Comparison of ENCODE assay signal across 8 mouse cellular contexts in the genomic region with DNA sequence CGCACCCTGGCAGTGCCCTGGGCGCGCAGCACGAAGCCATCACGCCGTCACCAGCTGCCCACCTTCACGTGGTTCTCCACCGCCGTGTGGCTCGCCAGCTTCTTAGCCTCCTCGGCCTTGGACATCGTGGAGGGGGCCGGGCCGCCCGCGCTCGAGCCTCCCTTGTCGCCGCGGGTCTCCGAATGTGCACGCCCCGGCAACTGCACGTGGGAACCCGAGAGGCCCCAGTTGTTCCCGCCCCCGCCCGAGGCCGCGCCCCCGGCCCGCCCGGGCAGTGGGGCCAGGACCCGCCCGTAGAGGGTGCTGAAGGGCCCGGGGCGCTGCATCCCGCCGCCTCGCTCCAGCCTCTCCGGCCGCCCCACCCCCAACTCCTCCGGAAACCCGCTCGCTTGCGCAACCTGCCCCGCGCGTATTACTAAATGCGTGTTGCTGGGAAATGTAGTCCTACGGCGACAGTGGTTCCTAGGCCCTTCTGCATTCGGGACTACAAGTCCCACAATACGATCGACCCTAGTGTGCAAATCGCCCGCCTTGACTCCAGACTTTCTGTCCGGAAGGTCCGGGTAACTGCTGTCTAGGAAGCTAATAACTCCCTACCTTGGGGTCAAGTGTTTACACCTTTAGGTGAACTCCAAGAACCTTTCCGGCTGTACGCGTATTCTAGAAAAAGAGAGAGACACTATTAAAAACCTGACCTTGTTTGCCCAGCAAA. TPM values are rescaled to one million over a fixed set of nuclear protein-coding genes. Genes with fewer than 3 reads are reported as not detected.
DNase-seq lines count a peak whose midpoint lies in the region; ATAC-seq and TF ChIP-seq lines count a peak whose summit lies in the region.

Gene Rpia, minus strand, starts transcription at position 409 of the 712 bp plus-strand sequence.

- H3K4me3 ChIP-seq in heart, embryonic 11.5 days (ENCODE audit: low read depth, low read length): peak within 1 kb of the TSS; percentile 68
- peak within 1 kb of the TSS; percentile 64 for H3K4me3 ChIP-seq in kidney, embryonic 16.5 days (ENCODE audit: low read length)
- H3K4me3 ChIP-seq in liver, adult 2 months (ENCODE audit: insufficient read depth, low read depth, low read length): peak within 1 kb of the TSS; percentile 70
- H3K4me3 ChIP-seq in myocyte: peak within 1 kb of the TSS; percentile 52

- peak within 1 kb of the TSS; percentile 93 for H3K4me2 ChIP-seq in heart, embryonic 11.5 days
- peak within 1 kb of the TSS; percentile 84 for H3K4me2 ChIP-seq in kidney, embryonic 16.5 days (replicated peaks; ENCODE audit: low read depth, low read length)
- peak within 1 kb of the TSS; percentile 88 for H3K4me2 ChIP-seq in myocyte (ENCODE audit: low read depth)

- H3K9ac ChIP-seq in heart, embryonic 11.5 days (ENCODE audit: low read depth, low read length): peak within 1 kb of the TSS; percentile 73
- peak within 1 kb of the TSS; percentile 69 for H3K9ac ChIP-seq in kidney, embryonic 16.5 days (replicated peaks; ENCODE audit: low read length)
- peak within 1 kb of the TSS; percentile 68 for H3K9ac ChIP-seq in liver, adult 2 months (ENCODE audit: low read depth, low read length)

- H3K4me1 ChIP-seq in heart, embryonic 11.5 days (ENCODE audit: control insufficient read depth, insufficient read depth, low read length): peaks cover 12% of the 10 kb centered on the region
- peaks cover 16% of the 10 kb centered on the region for H3K4me1 ChIP-seq in kidney, embryonic 16.5 days (ENCODE audit: insufficient read depth, low read length)
- peaks cover 27% of the 10 kb centered on the region for H3K4me1 ChIP-seq in liver, adult 2 months (ENCODE audit: control insufficient read depth, insufficient read depth, low read length)

- H3K9me3 ChIP-seq in heart, embryonic 11.5 days (replicated peaks; ENCODE audit: control insufficient read depth, low read length): no peaks in the 10 kb centered on the region
- no peaks in the 10 kb centered on the region for H3K9me3 ChIP-seq in kidney, embryonic 16.5 days (ENCODE audit: low read length)

- peak within 1 kb of the TSS; percentile 13 for H3ac ChIP-seq in myocyte (ENCODE audit: control insufficient read depth, insufficient read length)

- peak; percentile 87 for ATAC-seq in erythroblast, adult 5-6 weeks (replicated peaks; ENCODE audit: low FRiP score, poor library complexity, severe bottlenecking)
- peak; percentile 95 for ATAC-seq in heart, embryonic 11.5 days (replicated peaks; ENCODE audit: insufficient number of reproducible peaks, low FRiP score, low TSS enrichment)
- peak; percentile 98 for ATAC-seq in kidney, embryonic 16.5 days (ENCODE audit: low FRiP score, low TSS enrichment)

- H3K79me2 ChIP-seq in liver, adult 2 months (ENCODE audit: control insufficient read depth, insufficient read depth, low read length): peaks cover 6% of the 10 kb centered on the region; the same call in 1 of the 2 replicates
- peaks cover 16% of the 10 kb centered on the region for H3K79me2 ChIP-seq in myocyte (ENCODE audit: control insufficient read depth, insufficient read depth)

- peak; percentile 27; the same call in 1 of the 2 replicates for TF ChIP-seq POLR2A in liver, adult 2 months (IDR thresholded peaks at IDR 0.05; ENCODE audit: extremely low read depth, insufficient read depth, low read length)
- TF ChIP-seq POLR2A in myocyte (IDR thresholded peaks at IDR 0.05; ENCODE audit: insufficient read length, low read depth): peak; percentile 76

- peak; percentile 48; the same call in 1 of the 2 replicates for TF ChIP-seq CTCF in liver, adult 2 months (IDR thresholded peaks at IDR 0.05; ENCODE audit: low read depth, low read length)

- H3K27ac ChIP-seq in heart, embryonic 11.5 days (ENCODE audit: low read depth, low read length): peak within 1 kb of the TSS; percentile 76
- peak within 1 kb of the TSS; percentile 64 for H3K27ac ChIP-seq in kidney, embryonic 16.5 days (ENCODE audit: low read length)
- peak within 1 kb of the TSS; percentile 87 for H3K27ac ChIP-seq in liver, adult 2 months (replicated peaks; ENCODE audit: insufficient read depth, low read depth, low read length)

- under 1% methylated on average over 62 of the region's 62 CpGs for WGBS in heart, embryonic 11.5 days (ENCODE audit: insufficient replicate concordance)
- 0% methylated on average over 61 of the region's 62 CpGs for WGBS in kidney, embryonic 16.5 days
- under 1% methylated on average over 60 of the region's 62 CpGs for WGBS in liver, adult 2 months

- peak; percentile 97 to 98 for DNase-seq in B cell, adult 2 months
- DNase-seq in brain, adult 2 months (ENCODE audit: low read depth, low spot score): peak; percentile 100
- peak; percentile 98 for DNase-seq in liver, adult 2 months (ENCODE audit: extremely low read depth, low read depth, low spot score)
- DNase-seq in splenic B cell, adult 2 months (ENCODE audit: low read depth, low spot score): peak; percentile 97

- no peaks in the 10 kb centered on the region for H3K27me3 ChIP-seq in heart, embryonic 11.5 days (ENCODE audit: control insufficient read depth, insufficient read depth, low read length)
- H3K27me3 ChIP-seq in kidney, embryonic 16.5 days (ENCODE audit: insufficient read depth, low read length): no peaks in the 10 kb centered on the region
- H3K27me3 ChIP-seq in liver, adult 2 months (ENCODE audit: control insufficient read depth, insufficient read depth, low read length): no peaks in the 10 kb centered on the region
- H3K27me3 ChIP-seq in myocyte (ENCODE audit: control insufficient read depth, insufficient read depth, insufficient read length): no peaks in the 10 kb centered on the region
- no peaks in the 10 kb centered on the region; the same call in 1 of the 2 replicates for H3K27me3 ChIP-seq in splenic B cell, adult 2 months (ENCODE audit: control insufficient read depth, insufficient read depth, low read length, poor library complexity, severe bottlenecking)

- no peaks in the 10 kb centered on the region for H3K36me3 ChIP-seq in heart, embryonic 11.5 days (ENCODE audit: control insufficient read depth, insufficient read depth, low read length)
- H3K36me3 ChIP-seq in kidney, embryonic 16.5 days (ENCODE audit: insufficient read depth, low read length): no peaks in the 10 kb centered on the region
- H3K36me3 ChIP-seq in liver, adult 2 months (ENCODE audit: control insufficient read depth, insufficient read depth, low read length): no peaks in the 10 kb centered on the region
- H3K36me3 ChIP-seq in myocyte (ENCODE audit: control insufficient read depth, insufficient read depth): no peaks in the 10 kb centered on the region
- no peaks in the 10 kb centered on the region; the same call in 1 of the 2 replicates for H3K36me3 ChIP-seq in splenic B cell, adult 2 months (ENCODE audit: control insufficient read depth, insufficient read depth, low read length, poor library complexity, severe bottlenecking)

TF ChIP-seq in myocyte, 11 proteins besides CTCF, POLR2A, EP300 and RAD21:
- TF ChIP-seq MAX (IDR thresholded peaks at IDR 0.05; ENCODE audit: low read depth): no peak
- TF ChIP-seq CEBPB (IDR thresholded peaks at IDR 0.05; ENCODE audit: insufficient read depth, poor library complexity, severe bottlenecking): peak; percentile 100
- TF ChIP-seq POLR2AphosphoS2 (IDR thresholded peaks at IDR 0.05; ENCODE audit: insufficient read length, low read depth): no peak
- TF ChIP-seq SRF (IDR thresholded peaks at IDR 0.05; ENCODE audit: control insufficient read depth, insufficient read length, low read depth): peak; percentile 32
- peak; percentile 41 for TF ChIP-seq E2F4 (IDR thresholded peaks at IDR 0.05; ENCODE audit: insufficient read depth)
- peak in 1 of 3 experiments; percentile 55 for TF ChIP-seq MYOG (IDR thresholded peaks at IDR 0.05; ENCODE audit: control insufficient read depth in 1 of 3, insufficient read depth in 1 of 3, insufficient read length in 2 of 3, low read depth in 2 of 3)
- no peak for TF ChIP-seq TCF12 (IDR thresholded peaks at IDR 0.05; ENCODE audit: insufficient read depth, poor library complexity, severe bottlenecking)
- no peak for TF ChIP-seq USF1 (IDR thresholded peaks at IDR 0.05; ENCODE audit: low read depth)
- TF ChIP-seq REST (IDR thresholded peaks at IDR 0.05; ENCODE audit: insufficient read depth, insufficient read length): no peak
- TF ChIP-seq MYOD1 (IDR thresholded peaks at IDR 0.05; ENCODE audit: control insufficient read depth in 1 of 3, insufficient read length in 2 of 3, low read depth in 2 of 3): peak in 1 of 3 experiments; percentile 37
- TF ChIP-seq TCF3 (IDR thresholded peaks at IDR 0.05; ENCODE audit: insufficient read length, low read depth): no peak

RNA-seq across cellular contexts. Expression of gene Rpia, which starts in this region (rescaled TPM):
- total RNA-seq in erythroblast, adult 5-6 weeks (2015; ENCODE audit: low replicate concordance): 31.1 and 33.4 TPM in 2 replicates
- 42.4 and 55.0 TPM in 2 replicates for total RNA-seq in erythroblast, adult 5-6 weeks (2017; ENCODE audit: low replicate concordance)
- 0.70 and 1.6 TPM in 2 replicates for polyA plus RNA-seq in heart, embryonic 11.5 days (2014; fragmentation: Nextera tagmentation; extraction: Ambion mirVana)
- 2.3 and 3.0 TPM in 2 replicates for polyA plus RNA-seq in kidney, embryonic 16.5 days (2015; fragmentation: Nextera tagmentation; extraction: Ambion mirVana)
- total RNA-seq in liver, adult 2 months (2014; rRNA removed): 3.0 and 3.9 TPM in 2 replicates
- polyA plus RNA-seq in liver, adult 2 months (2012; rRNA removed): 2.0 TPM in 2 replicates
- 11.6 TPM for polyA plus RNA-seq in myocyte (2012; fragmentation: generic; extraction: Trizol)

Comparison
In these comparisons a context has a peak if more than half of its experiments do, and no peak if none do; other contexts are left out.
1. Peak in every context shown above with its lines: DNase-seq, ATAC-seq, H3K4me3 ChIP-seq and H3K27ac ChIP-seq.